In genomic region chr19:44104393-44104792, GRCm38 (mm10) we compare ENCODE assay signal across 24 mouse cellular contexts. TPM values are rescaled to one million over a fixed set of nuclear protein-coding genes. Genes with fewer than 3 reads are reported as not detected.
DNase-seq lines count a peak whose midpoint lies in the region; ATAC-seq and TF ChIP-seq lines count a peak whose summit lies in the region.
"Had no signal": no experiment of that assay in that cellular context is flagged by ENCODE, and none has a peak within 500 bp of the region (broad histone marks: within the 10 kb centered on the region; RNA-seq: fewer than 3 reads in every experiment).

No protein-coding gene starts in this region.

- H3K27ac ChIP-seq in heart, embryonic 12.5 days (ENCODE audit: poor library complexity, severe bottlenecking) = no peak overlapping the region
- no peak overlapping the region for H3K27ac ChIP-seq in MEL (ENCODE audit: control insufficient read depth, low read depth, low read length)
- H3K27ac ChIP-seq in midbrain, embryonic 11.5 days (ENCODE audit: low read depth, low read length) = no peak overlapping the region
- H3K27ac ChIP-seq in kidney, embryonic 14.5 days (ENCODE audit: low read depth, low read length) = no peak overlapping the region
- H3K27ac ChIP-seq: embryonic facial prominence, embryonic 12.5 days; embryonic facial prominence, embryonic 15.5 days; gastrocnemius, adult 2 months; heart, adult 2 months; heart, embryonic 10.5 days; hindbrain, embryonic 12.5 days; hindbrain, embryonic 15.5 days had no signal

- TF ChIP-seq CTCF in MEL (IDR thresholded peaks at IDR 0.05 in 2 of 3, conservative IDR thresholded peaks at IDR 0.05 in 1 of 3; ENCODE audit: control insufficient read depth in 1 of 3, insufficient read depth in 1 of 3, low read depth in 2 of 3, low read length in 3 of 3, poor library complexity in 1 of 3, severe bottlenecking in 1 of 3) = no peak

- H3K9ac ChIP-seq in heart, embryonic 12.5 days = no peak overlapping the region
- no peak overlapping the region for H3K9ac ChIP-seq in MEL (ENCODE audit: control insufficient read depth, low read depth, low read length, poor library complexity, severe bottlenecking)
- no peak overlapping the region for H3K9ac ChIP-seq in midbrain, embryonic 11.5 days (ENCODE audit: low read length)
- no peak overlapping the region for H3K9ac ChIP-seq in kidney, embryonic 14.5 days (ENCODE audit: low read depth, low read length)
- H3K9ac ChIP-seq: embryonic facial prominence, embryonic 12.5 days; embryonic facial prominence, embryonic 15.5 days; forebrain, postnatal 0 days; hindbrain, embryonic 12.5 days; hindbrain, embryonic 15.5 days had no signal

- DNase-seq in heart, adult 11 months = peak; percentile 43
- peak; percentile 63 for DNase-seq in MEL (ENCODE audit: low read depth, low spot score)
- no peak for DNase-seq in midbrain, embryonic 11.5 days (ENCODE audit: low spot score, missing footprints)
- DNase-seq in spleen, postnatal 36 days (ENCODE audit: low spot score in 2 of 2) = no peak
- DNase-seq: adrenal gland, adult 8-10 months; adrenal gland, postnatal 25 days; cerebellum, adult 11-12 months; cerebellum, adult 8-10 months; cerebellum, postnatal 10 days; forebrain, postnatal 0 days; gastrocnemius, adult 2 months; gastrocnemius, postnatal 14 days; heart, adult 2 months had no signal

- H3K4me2 ChIP-seq in heart, embryonic 12.5 days = no peak overlapping the region
- no peak overlapping the region for H3K4me2 ChIP-seq in midbrain, embryonic 11.5 days
- no peak overlapping the region for H3K4me2 ChIP-seq in kidney, embryonic 14.5 days (replicated peaks; ENCODE audit: low read depth, low read length)
- H3K4me2 ChIP-seq: embryonic facial prominence, embryonic 12.5 days; embryonic facial prominence, embryonic 15.5 days; hindbrain, embryonic 12.5 days; hindbrain, embryonic 15.5 days had no signal

- TF ChIP-seq POLR2A in MEL (IDR thresholded peaks at IDR 0.05; ENCODE audit: control insufficient read depth in 1 of 2, insufficient read depth in 1 of 2, low read depth in 1 of 2, low read length in 2 of 2, poor library complexity in 1 of 2) = no peak

- H3K4me1 ChIP-seq in heart, embryonic 12.5 days (replicated peaks) = peaks cover 11% of the 10 kb centered on the region
- H3K4me1 ChIP-seq in MEL (ENCODE audit: control insufficient read depth in 1 of 2, insufficient read depth in 2 of 2, low read length in 2 of 2) = peaks cover 14 to 17% of the 10 kb centered on the region in 2 experiments
- H3K4me1 ChIP-seq in megakaryocyte, embryonic 14.5 days = peaks cover 67% of the 10 kb centered on the region
- peaks cover 10% of the 10 kb centered on the region for H3K4me1 ChIP-seq in midbrain, embryonic 11.5 days (ENCODE audit: control insufficient read depth, insufficient read depth, low read length)
- H3K4me1 ChIP-seq in kidney, embryonic 14.5 days (ENCODE audit: control insufficient read depth, insufficient read depth, low read length) = peaks cover 17% of the 10 kb centered on the region

- WGBS in heart, embryonic 12.5 days = 83% methylated on average over 1 of the region's 1 CpGs
- WGBS in midbrain, embryonic 11.5 days = 100% methylated on average over 1 of the region's 1 CpGs
- WGBS in kidney, embryonic 14.5 days = 89% methylated on average over 1 of the region's 1 CpGs

- H3K79me2 ChIP-seq in MEL (ENCODE audit: control insufficient read depth, insufficient read depth, low read length, poor library complexity) = peaks cover 32% of the 10 kb centered on the region

- H3K9me3 ChIP-seq in heart, embryonic 12.5 days (replicated peaks) = no peaks in the 10 kb centered on the region
- no peaks in the 10 kb centered on the region for H3K9me3 ChIP-seq in MEL (replicated peaks; ENCODE audit: insufficient read depth, low read length)
- H3K9me3 ChIP-seq in megakaryocyte, embryonic 14.5 days = no peaks in the 10 kb centered on the region
- no peaks in the 10 kb centered on the region for H3K9me3 ChIP-seq in midbrain, embryonic 11.5 days (ENCODE audit: control insufficient read depth, low read length)
- no peaks in the 10 kb centered on the region for H3K9me3 ChIP-seq in kidney, embryonic 14.5 days (ENCODE audit: control insufficient read depth, low read length)
- H3K9me3 ChIP-seq: embryonic facial prominence, embryonic 12.5 days; embryonic facial prominence, embryonic 15.5 days; heart, embryonic 10.5 days; hindbrain, embryonic 12.5 days; hindbrain, embryonic 15.5 days had no signal

- no peak overlapping the region for H3K4me3 ChIP-seq in heart, embryonic 12.5 days
- 0 out of 4 replicates have a peak overlapping the region, but pooled peaks of 1 of the 2 experiments have one; percentile 12 for H3K4me3 ChIP-seq in MEL (ENCODE audit: control insufficient read depth in 1 of 2, insufficient read depth in 1 of 2, low read depth in 2 of 2, low read length in 2 of 2)
- peak overlapping the region; percentile 26 for H3K4me3 ChIP-seq in megakaryocyte, embryonic 14.5 days (replicated peaks)
- H3K4me3 ChIP-seq in midbrain, embryonic 11.5 days (ENCODE audit: low read depth, low read length) = no peak overlapping the region
- no peak overlapping the region for H3K4me3 ChIP-seq in kidney, embryonic 14.5 days (ENCODE audit: low read length)
- H3K4me3 ChIP-seq: embryonic facial prominence, embryonic 12.5 days; embryonic facial prominence, embryonic 15.5 days; gastrocnemius, adult 2 months; heart, adult 2 months; heart, embryonic 10.5 days; hindbrain, embryonic 12.5 days; hindbrain, embryonic 15.5 days had no signal

- no peaks in the 10 kb centered on the region for H3K27me3 ChIP-seq in heart, embryonic 12.5 days (replicated peaks)
- H3K27me3 ChIP-seq in MEL (ENCODE audit: control insufficient read depth in 1 of 2, insufficient read depth in 2 of 2, low read length in 2 of 2) = no peaks in the 10 kb centered on the region
- no peaks in the 10 kb centered on the region for H3K27me3 ChIP-seq in megakaryocyte, embryonic 14.5 days (replicated peaks)
- no peaks in the 10 kb centered on the region for H3K27me3 ChIP-seq in midbrain, embryonic 11.5 days (ENCODE audit: control insufficient read depth, insufficient read depth, low read length)
- no peaks in the 10 kb centered on the region for H3K27me3 ChIP-seq in kidney, embryonic 14.5 days (ENCODE audit: control insufficient read depth, insufficient read depth, low read length)
- H3K27me3 ChIP-seq: embryonic facial prominence, embryonic 12.5 days; embryonic facial prominence, embryonic 15.5 days; hindbrain, embryonic 12.5 days; hindbrain, embryonic 15.5 days had no signal

- TF ChIP-seq EP300 in MEL (IDR thresholded peaks at IDR 0.05; ENCODE audit: low read depth in 1 of 2, low read length in 2 of 2) = peak in 1 of 2 experiments; percentile 7; a peak in 2 of 4 replicates

- TF ChIP-seq RAD21 in MEL (IDR thresholded peaks at IDR 0.05; ENCODE audit: low read depth, low read length) = no peak

- no peak for ATAC-seq in heart, embryonic 12.5 days (ENCODE audit: insufficient number of reproducible peaks, low FRiP score)
- no peak for ATAC-seq in midbrain, embryonic 11.5 days (ENCODE audit: low FRiP score)
- ATAC-seq in kidney, embryonic 14.5 days (ENCODE audit: low FRiP score, low TSS enrichment) = no peak
- ATAC-seq: activated CD4-positive, CD25-positive, alpha-beta regulatory T cell, adult 4 months; CD4-positive, CD25-positive, alpha-beta regulatory T cell, adult 4 months; forebrain, embryonic 14.5 days; forebrain, postnatal 0 days had no signal

- peaks cover 17% of the 10 kb centered on the region for H3K36me3 ChIP-seq in heart, embryonic 12.5 days
- H3K36me3 ChIP-seq in MEL (ENCODE audit: control insufficient read depth in 1 of 2, insufficient read depth in 2 of 2, low read length in 2 of 2) = peaks cover 26 to 32% of the 10 kb centered on the region in 2 experiments
- peaks cover 38% of the 10 kb centered on the region for H3K36me3 ChIP-seq in megakaryocyte, embryonic 14.5 days (replicated peaks; ENCODE audit: low read length)
- 0 out of 2 replicates have a peak, but pooled peaks cover 2% of the 10 kb centered on the region for H3K36me3 ChIP-seq in midbrain, embryonic 11.5 days (ENCODE audit: control insufficient read depth, insufficient read depth, low read length)
- H3K36me3 ChIP-seq in kidney, embryonic 14.5 days (ENCODE audit: control insufficient read depth, insufficient read depth, low read length) = peaks cover 15% of the 10 kb centered on the region; the same call in 1 of the 2 replicates

RNA-seq across cellular contexts. Expression of gene Chuk, which starts 2.9 kb away (rescaled TPM):
- 36.3 and 37.4 TPM in 2 replicates for polyA plus RNA-seq in heart, embryonic 12.5 days (2016; fragmentation: Nextera tagmentation; extraction: Ambion mirVana)
- total RNA-seq in MEL (2012; rRNA removed) = 55.9 and 58.3 TPM in 2 replicates
- 100 to 1,000 TPM in 1 of 2 experiments, 10 to 100 TPM in 1; 50.5 to 463 TPM for polyA plus RNA-seq in MEL (2012; ENCODE audit: insufficient read depth in 1 of 2, insufficient read length in 2 of 2, low read depth in 1 of 2, low replicate concordance in 2 of 2, missing spikeins in 1 of 2)
- 4.1 and 4.9 TPM in 2 replicates for polyA plus RNA-seq in megakaryocyte, embryonic 14.5 days (2012; ENCODE audit: insufficient read depth, low replicate concordance)
- 53.9 and 58.7 TPM in 2 replicates for polyA plus RNA-seq in midbrain, embryonic 11.5 days (2014; fragmentation: Nextera tagmentation; extraction: Ambion mirVana)
- polyA plus RNA-seq in kidney, embryonic 14.5 days (2014; fragmentation: Nextera tagmentation; extraction: Ambion mirVana) = 39.1 and 54.6 TPM in 2 replicates

RNA-seq across cellular contexts. Expression of gene Cwf19l1, which starts 31.3 kb away (rescaled TPM):
- 19.1 and 19.7 TPM in 2 replicates for polyA plus RNA-seq in heart, embryonic 12.5 days (2016; fragmentation: Nextera tagmentation; extraction: Ambion mirVana)
- total RNA-seq in MEL (2012; rRNA removed) = 28.2 and 29.0 TPM in 2 replicates
- polyA plus RNA-seq in MEL (2012; ENCODE audit: insufficient read depth in 1 of 2, insufficient read length in 2 of 2, low read depth in 1 of 2, low replicate concordance in 2 of 2, missing spikeins in 1 of 2) = 10 to 100 TPM in 1 of 2 experiments, not detected in 1; 68.6 TPM
- polyA plus RNA-seq in megakaryocyte, embryonic 14.5 days (2012; ENCODE audit: insufficient read depth, low replicate concordance) = 2.3 and 3.5 TPM in 2 replicates
- polyA plus RNA-seq in midbrain, embryonic 11.5 days (2014; fragmentation: Nextera tagmentation; extraction: Ambion mirVana) = 42.2 and 53.3 TPM in 2 replicates
- 26.2 and 39.2 TPM in 2 replicates for polyA plus RNA-seq in kidney, embryonic 14.5 days (2014; fragmentation: Nextera tagmentation; extraction: Ambion mirVana)

RNA-seq across cellular contexts. Expression of gene Erlin1, which starts 34.8 kb away (rescaled TPM):
- 18.5 and 18.7 TPM in 2 replicates for polyA plus RNA-seq in heart, embryonic 12.5 days (2016; fragmentation: Nextera tagmentation; extraction: Ambion mirVana)
- total RNA-seq in MEL (2012; rRNA removed) = 23.8 and 25.0 TPM in 2 replicates
- 100 to 1,000 TPM in 1 of 2 experiments, 10 to 100 TPM in 1; 39.5 to 108 TPM for polyA plus RNA-seq in MEL (2012; ENCODE audit: insufficient read depth in 1 of 2, insufficient read length in 2 of 2, low read depth in 1 of 2, low replicate concordance in 2 of 2, missing spikeins in 1 of 2)
- 2.2 TPM in 1 of 2 replicates, not detected in the other for polyA plus RNA-seq in megakaryocyte, embryonic 14.5 days (2012; ENCODE audit: insufficient read depth, low replicate concordance)
- polyA plus RNA-seq in midbrain, embryonic 11.5 days (2014; fragmentation: Nextera tagmentation; extraction: Ambion mirVana) = 20.0 and 20.5 TPM in 2 replicates
- 29.7 and 39.0 TPM in 2 replicates for polyA plus RNA-seq in kidney, embryonic 14.5 days (2014; fragmentation: Nextera tagmentation; extraction: Ambion mirVana)

RNA-seq across cellular contexts. Expression of gene Bloc1s2, which starts 41.9 kb away (rescaled TPM):
- polyA plus RNA-seq in heart, embryonic 12.5 days (2016; fragmentation: Nextera tagmentation; extraction: Ambion mirVana) = 63.0 and 64.0 TPM in 2 replicates
- total RNA-seq in MEL (2012; rRNA removed) = 171 and 193 TPM in 2 replicates
- polyA plus RNA-seq in MEL (2012; ENCODE audit: insufficient read depth in 1 of 2, insufficient read length in 2 of 2, low read depth in 1 of 2, low replicate concordance in 2 of 2, missing spikeins in 1 of 2) = 100 to 1,000 TPM in 1 of 2 experiments, not detected in 1; 151 TPM
- 29.4 and 133 TPM in 2 replicates for polyA plus RNA-seq in megakaryocyte, embryonic 14.5 days (2012; ENCODE audit: insufficient read depth, low replicate concordance)
- polyA plus RNA-seq in midbrain, embryonic 11.5 days (2014; fragmentation: Nextera tagmentation; extraction: Ambion mirVana) = 113 and 128 TPM in 2 replicates
- polyA plus RNA-seq in kidney, embryonic 14.5 days (2014; fragmentation: Nextera tagmentation; extraction: Ambion mirVana) = 95.1 and 117 TPM in 2 replicates

Comparison
In these comparisons a context has a peak if more than half of its experiments do, and no peak if none do; other contexts are left out.
1. DNase-seq: peak in heart, adult 11 months (single experiment) and MEL (single experiment); none in midbrain, embryonic 11.5 days (single experiment) and spleen, postnatal 36 days (0 of 2).